Mouse (Mus musculus): ENCODE measurements around the gene Gpr62. TPM values are rescaled to one million over a fixed set of nuclear protein-coding genes. Genes with fewer than 3 reads are reported as not detected.

Gene Gpr62
- polyA plus RNA-seq, 1 experiment from 2014 or later, result 1.4 TPM

DNA sequence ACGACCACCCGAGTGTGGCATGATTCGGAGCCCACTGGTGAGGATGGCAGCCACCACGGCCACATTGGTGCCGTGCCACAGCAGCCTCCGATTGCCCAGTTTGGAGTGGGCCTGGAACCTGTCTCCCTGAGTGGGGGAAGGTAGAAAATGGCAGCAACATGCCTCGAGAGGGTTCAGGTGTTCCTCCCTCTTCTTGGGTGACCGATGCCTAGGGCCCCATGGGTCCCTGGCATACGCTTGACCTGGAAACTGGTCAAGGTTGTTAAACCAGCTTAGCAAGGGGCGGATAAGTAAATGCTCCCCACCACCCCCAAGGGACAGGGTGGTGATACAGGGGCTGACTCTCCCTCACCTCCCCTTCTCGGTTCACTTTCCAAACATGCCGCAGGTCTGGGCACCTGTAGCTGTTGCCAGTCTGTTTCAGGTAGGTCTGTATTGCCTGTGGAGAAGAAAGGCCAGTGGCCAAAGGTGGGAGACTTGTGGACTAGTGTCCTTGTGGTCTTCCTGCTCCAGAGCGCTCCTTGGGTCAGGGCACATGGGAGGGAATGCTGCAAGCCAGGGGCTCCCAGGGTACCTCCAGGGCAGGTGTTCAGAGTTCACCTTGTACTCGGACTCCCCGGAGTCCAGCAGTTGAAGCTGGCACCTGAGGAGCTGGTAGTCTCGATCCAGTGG, 7.5 kb upstream of the Gpr62 start:
- Histone ChIP-seq H3K9ac (no peak overlapping the region), H3K36me3 (no peaks in the 10 kb centered on the region), H3K4me2 (no peak overlapping the region), H3K27ac (replicated peaks) (no peak overlapping the region), H3K9me3 (no peaks in the 10 kb centered on the region), H3K4me1 (replicated peaks) (peaks cover 19% of the 10 kb centered on the region), H3K27me3 (no peaks in the 10 kb centered on the region), H3K4me3 (no peak overlapping the region)
- no peak for ATAC-seq (ENCODE audit: low FRiP score, low read depth)
- WGBS, result 93% methylated on average over 16 of the region's 16 CpGs

DNA sequence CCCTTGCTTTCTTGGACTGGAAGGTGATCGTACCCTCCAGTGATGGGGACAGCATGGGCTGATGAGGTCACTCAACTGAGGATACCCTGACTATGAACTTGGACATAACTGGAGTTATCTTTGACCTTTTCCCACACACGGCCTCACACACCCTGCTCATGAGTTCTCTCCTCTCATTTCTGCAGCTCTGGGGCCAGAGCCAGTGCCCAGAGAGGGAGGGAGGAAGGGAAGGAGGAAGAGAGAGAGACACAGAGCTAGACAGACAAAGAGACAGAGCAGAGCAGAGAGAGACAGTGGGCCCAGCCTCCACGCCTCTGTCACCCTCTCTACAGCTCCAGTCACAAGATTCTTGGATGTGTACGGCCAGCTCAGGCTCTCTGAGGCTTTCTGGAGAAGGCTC, 6.6 kb upstream of the Gpr62 start:
- Histone ChIP-seq H3K27ac (replicated peaks) (no peak overlapping the region), H3K4me2 (no peak overlapping the region), H3K9ac (no peak overlapping the region), H3K27me3 (no peaks in the 10 kb centered on the region), H3K4me1 (replicated peaks) (peaks cover 13% of the 10 kb centered on the region), H3K9me3 (no peaks in the 10 kb centered on the region), H3K36me3 (no peaks in the 10 kb centered on the region), H3K4me3 (no peak overlapping the region)
- 75% methylated on average over 4 of the region's 4 CpGs for WGBS
- no peak for ATAC-seq (ENCODE audit: low FRiP score, low read depth)

DNA sequence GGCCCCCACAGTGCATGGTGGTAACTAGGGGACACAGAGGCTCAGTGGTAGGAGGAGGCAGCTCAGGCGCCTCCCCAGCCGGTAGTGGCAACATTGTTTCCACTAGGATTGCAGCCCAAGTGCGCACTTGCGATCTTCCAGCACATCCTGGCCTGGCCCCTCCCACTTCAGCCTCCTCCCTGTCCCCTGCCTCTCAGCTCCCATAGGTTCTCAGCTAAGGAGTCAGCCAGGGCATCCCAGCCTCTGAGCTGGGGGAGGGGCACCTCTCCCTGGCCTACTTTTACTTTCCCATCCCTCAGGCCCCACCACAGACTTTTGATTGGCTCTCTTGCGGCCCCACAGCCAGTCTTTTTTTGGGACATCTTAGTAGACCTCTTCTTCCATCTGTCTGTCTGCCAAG, 6.2 kb upstream of the Gpr62 start:
- H3K9ac ChIP-seq, result no peak overlapping the region
- 16% methylated on average over 5 of the region's 5 CpGs for WGBS

DNA sequence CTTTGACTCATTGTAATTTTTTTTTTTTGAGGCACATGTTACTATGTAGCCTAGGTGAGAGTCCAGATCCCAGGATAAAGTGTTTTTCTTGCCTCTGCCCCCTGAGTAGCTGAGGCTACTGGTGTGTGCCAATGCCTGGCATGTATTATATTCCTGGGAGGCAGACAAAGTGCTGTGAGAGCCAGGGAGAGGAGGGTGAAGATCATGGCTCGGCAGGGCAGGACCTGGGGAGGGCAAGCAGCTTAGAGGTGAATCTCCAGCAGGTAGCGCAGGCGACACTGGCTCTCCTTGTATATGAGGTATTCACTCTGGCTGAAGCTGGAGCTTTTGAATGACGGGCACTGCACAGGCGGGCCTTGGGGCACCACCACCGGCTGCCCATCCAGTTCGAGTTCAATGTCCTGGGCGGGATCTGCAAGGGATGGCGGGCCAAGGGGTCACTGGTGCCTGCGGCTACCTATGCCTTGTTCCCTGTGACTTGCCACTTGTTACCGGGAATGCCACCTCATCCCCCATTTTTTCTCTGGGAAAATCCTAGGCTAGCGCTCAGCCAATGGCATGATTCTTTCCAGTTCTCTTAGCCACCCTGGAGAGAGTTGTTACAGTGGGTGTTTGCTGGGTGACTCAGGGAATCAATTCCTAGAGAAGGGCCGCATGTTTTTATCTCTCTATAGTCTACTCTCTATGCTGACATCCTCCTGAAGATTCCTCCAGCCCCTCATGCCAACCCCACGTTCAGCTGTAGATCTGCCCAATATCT, 5.4 kb upstream of the Gpr62 start:
- H3K27me3 ChIP-seq, result no peaks in the 10 kb centered on the region
- no peak overlapping the region for H3K4me2 ChIP-seq
- no peak for ATAC-seq (ENCODE audit: low FRiP score, low read depth)
- no peak overlapping the region for H3K4me3 ChIP-seq
- WGBS, result 65% methylated on average over 14 of the region's 14 CpGs
- peaks cover 9% of the 10 kb centered on the region for H3K4me1 ChIP-seq (replicated peaks)
- H3K9me3 ChIP-seq, result no peaks in the 10 kb centered on the region
- no peak overlapping the region for H3K9ac ChIP-seq
- H3K36me3 ChIP-seq, result no peaks in the 10 kb centered on the region
- H3K27ac ChIP-seq (replicated peaks), result no peak overlapping the region

More for the DNA sequence above, 6.2 kb upstream of the Gpr62 start:
- peaks cover 13% of the 10 kb centered on the region for H3K4me1 ChIP-seq (replicated peaks)
- no peaks in the 10 kb centered on the region for H3K9me3 ChIP-seq
- H3K27ac ChIP-seq (replicated peaks), result no peak overlapping the region
- no peak for ATAC-seq (ENCODE audit: low FRiP score, low read depth)
- no peaks in the 10 kb centered on the region for H3K27me3 ChIP-seq
- no peak overlapping the region for H3K4me3 ChIP-seq
- no peaks in the 10 kb centered on the region for H3K36me3 ChIP-seq
- H3K4me2 ChIP-seq, result no peak overlapping the region

DNA sequence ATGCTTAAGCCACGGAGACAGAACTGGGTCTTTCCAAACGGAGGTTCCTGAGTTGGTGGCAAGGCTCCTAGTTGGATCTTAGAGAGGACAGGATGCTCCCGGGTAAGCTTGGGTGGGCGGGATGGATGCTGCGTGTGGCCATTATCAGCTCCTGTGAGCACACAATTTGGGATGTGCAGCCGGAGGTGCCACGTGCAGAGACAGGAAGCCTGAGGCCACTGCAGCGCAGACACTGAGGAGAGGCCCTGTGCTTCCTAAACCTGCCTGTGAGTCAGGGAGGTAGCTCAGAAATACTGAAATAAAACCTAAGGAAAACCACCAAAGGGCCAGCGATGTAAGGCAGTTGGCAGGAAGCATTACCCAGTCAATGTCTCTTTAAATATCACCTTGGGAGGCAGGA, 4.0 kb upstream of the Gpr62 start:
- no peaks in the 10 kb centered on the region for H3K9me3 ChIP-seq
- H3K4me3 ChIP-seq, result no peak overlapping the region
- H3K27me3 ChIP-seq, result no peaks in the 10 kb centered on the region
- H3K4me1 ChIP-seq (replicated peaks), result peaks cover 20% of the 10 kb centered on the region
- H3K27ac ChIP-seq (replicated peaks), result no peak overlapping the region
- ATAC-seq (ENCODE audit: low FRiP score, low read depth), result no peak
- H3K4me2 ChIP-seq, result no peak overlapping the region
- H3K9ac ChIP-seq, result no peak overlapping the region
- no peaks in the 10 kb centered on the region for H3K36me3 ChIP-seq
- 73% methylated on average over 9 of the region's 9 CpGs for WGBS

DNA sequence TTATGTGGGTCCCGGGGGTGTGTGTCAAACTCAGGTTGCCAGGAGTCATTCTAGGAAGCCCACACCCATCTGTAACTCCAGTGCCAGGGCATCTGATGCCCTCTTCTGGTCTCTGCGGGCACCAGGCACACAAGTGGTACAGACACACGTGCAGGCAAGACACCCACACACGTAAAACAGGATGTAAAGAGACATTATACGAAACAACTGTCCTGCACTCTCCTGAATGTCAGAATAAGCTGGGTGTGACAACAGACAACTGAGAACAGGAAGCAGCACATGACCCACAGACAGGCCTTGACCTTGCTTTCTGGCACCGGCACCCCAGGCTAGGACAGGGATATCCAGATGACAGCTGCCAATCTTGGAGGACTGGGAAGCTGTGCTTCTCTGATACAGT, 3.6 kb upstream of the Gpr62 start:
- Histone ChIP-seq H3K27me3 (no peaks in the 10 kb centered on the region), H3K4me2 (no peak overlapping the region), H3K27ac (replicated peaks) (no peak overlapping the region), H3K4me1 (replicated peaks) (peaks cover 23% of the 10 kb centered on the region), H3K36me3 (no peaks in the 10 kb centered on the region), H3K4me3 (no peak overlapping the region), H3K9me3 (no peaks in the 10 kb centered on the region), H3K9ac (no peak overlapping the region)
- WGBS, result 73% methylated on average over 6 of the region's 6 CpGs
- ATAC-seq (ENCODE audit: low FRiP score, low read depth), result no peak

DNA sequence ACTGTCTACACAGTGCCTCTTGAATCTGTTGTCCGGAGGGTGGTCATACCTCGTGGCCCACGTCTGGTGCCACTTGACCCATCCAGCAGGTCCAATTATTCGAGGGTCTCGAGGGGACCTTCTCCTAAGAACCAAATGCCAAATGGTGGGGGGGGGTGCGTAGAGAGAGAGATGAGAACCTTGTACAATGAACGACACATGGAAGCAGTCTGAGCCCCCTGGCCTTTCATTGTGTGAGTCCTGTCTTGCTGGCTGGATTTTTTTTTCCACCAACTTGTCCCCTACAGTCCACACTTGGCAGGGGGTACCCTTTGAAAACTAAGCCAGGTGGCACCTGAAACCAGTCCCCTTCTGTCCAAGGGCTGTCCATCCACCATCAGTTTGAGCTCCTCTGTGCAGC, 2.0 kb upstream of the Gpr62 start:
- H3K4me3 ChIP-seq, result no peak overlapping the region
- peaks cover 22% of the 10 kb centered on the region for H3K4me1 ChIP-seq (replicated peaks)
- H3K36me3 ChIP-seq, result peaks cover 8% of the 10 kb centered on the region; the same call in 1 of the 2 replicates
- H3K4me2 ChIP-seq, result no peak overlapping the region
- H3K27ac ChIP-seq (replicated peaks), result no peak overlapping the region
- H3K9me3 ChIP-seq, result no peaks in the 10 kb centered on the region
- WGBS, result 89% methylated on average over 7 of the region's 7 CpGs
- no peaks in the 10 kb centered on the region for H3K27me3 ChIP-seq
- ATAC-seq (ENCODE audit: low FRiP score, low read depth), result no peak
- no peak overlapping the region for H3K9ac ChIP-seq

DNA sequence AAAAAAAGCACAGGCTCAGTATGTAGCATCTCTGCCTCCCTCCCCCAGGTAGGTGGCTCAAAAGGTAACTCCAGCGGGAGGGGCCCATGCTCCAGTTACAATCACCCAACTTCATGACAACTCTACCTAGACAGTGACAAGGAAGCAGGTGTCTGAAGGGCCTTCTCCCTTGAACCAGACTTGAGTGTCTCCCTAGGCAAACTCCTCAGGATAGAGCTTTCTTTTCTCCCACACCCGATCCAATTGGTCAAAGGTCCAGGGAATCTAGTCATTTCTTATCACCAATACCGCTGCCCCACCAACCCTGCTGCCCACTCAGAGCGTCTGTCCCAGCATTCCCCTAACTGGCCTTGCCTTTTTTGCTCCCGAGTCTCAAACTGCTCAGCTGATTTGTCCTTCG, 983 bp upstream of the Gpr62 start:
- peaks cover 22% of the 10 kb centered on the region for H3K4me1 ChIP-seq (replicated peaks)
- H3K9ac ChIP-seq, result no peak overlapping the region
- no peaks in the 10 kb centered on the region for H3K9me3 ChIP-seq
- H3K36me3 ChIP-seq, result peaks cover 17% of the 10 kb centered on the region
- H3K4me2 ChIP-seq, result no peak overlapping the region
- no peaks in the 10 kb centered on the region for H3K27me3 ChIP-seq
- ATAC-seq (ENCODE audit: low FRiP score, low read depth), result no peak
- no peak overlapping the region for H3K4me3 ChIP-seq
- WGBS, result 88% methylated on average over 6 of the region's 6 CpGs
- no peak overlapping the region for H3K27ac ChIP-seq (replicated peaks)

DNA sequence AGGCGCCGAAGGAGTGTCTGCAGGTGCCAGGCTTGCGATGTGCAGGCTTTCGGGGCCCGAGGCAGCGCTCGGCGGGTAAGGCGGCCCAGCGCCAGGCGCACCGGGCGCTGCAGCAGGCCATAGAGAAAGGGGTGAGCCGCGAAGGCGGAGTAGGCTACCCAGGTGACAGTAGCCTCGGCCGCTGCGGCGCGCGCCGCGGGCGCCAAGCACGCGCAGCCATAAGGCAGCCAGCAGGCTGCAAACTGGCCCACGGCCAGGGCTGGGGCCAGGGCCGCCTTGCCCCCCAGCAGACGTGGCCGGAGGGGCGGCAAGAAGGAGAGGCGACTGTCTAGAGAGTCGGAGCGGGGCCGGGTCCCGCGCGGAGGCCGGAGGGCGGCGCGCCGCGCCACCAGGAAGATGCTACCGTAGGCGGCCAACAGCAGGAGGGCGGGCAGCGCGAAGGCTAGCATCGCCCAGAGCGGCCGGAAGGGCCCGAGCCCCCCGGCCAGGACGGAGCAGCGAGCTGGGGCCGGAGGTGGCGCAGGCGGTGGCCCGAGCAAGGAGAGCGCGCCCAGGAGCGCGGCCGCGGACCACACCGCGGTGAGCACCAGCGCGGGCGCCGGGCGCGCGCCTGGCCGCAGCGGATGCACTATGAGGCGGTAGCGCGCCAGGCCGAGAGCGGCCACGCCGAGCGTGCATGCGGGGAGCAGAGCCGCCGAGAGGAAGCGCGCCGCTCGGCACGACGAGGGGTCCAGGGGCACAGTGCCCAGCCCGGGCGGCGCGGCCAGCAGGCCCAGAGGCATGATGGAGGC, 792 bp downstream of the Gpr62 start:
- Histone ChIP-seq H3K9ac (peak overlapping the region; percentile 73), H3K9me3 (no peaks in the 10 kb centered on the region), H3K27me3 (no peaks in the 10 kb centered on the region), H3K4me2 (peak overlapping the region; percentile 91), H3K4me3 (peak overlapping the region; percentile 49), H3K36me3 (peaks cover 28% of the 10 kb centered on the region), H3K4me1 (replicated peaks) (peaks cover 23% of the 10 kb centered on the region), H3K27ac (replicated peaks) (peak overlapping the region; percentile 90)
- peak; percentile 78 for ATAC-seq (ENCODE audit: low FRiP score, low read depth)
- WGBS, result 2% methylated on average over 86 of the region's 99 CpGs

DNA sequence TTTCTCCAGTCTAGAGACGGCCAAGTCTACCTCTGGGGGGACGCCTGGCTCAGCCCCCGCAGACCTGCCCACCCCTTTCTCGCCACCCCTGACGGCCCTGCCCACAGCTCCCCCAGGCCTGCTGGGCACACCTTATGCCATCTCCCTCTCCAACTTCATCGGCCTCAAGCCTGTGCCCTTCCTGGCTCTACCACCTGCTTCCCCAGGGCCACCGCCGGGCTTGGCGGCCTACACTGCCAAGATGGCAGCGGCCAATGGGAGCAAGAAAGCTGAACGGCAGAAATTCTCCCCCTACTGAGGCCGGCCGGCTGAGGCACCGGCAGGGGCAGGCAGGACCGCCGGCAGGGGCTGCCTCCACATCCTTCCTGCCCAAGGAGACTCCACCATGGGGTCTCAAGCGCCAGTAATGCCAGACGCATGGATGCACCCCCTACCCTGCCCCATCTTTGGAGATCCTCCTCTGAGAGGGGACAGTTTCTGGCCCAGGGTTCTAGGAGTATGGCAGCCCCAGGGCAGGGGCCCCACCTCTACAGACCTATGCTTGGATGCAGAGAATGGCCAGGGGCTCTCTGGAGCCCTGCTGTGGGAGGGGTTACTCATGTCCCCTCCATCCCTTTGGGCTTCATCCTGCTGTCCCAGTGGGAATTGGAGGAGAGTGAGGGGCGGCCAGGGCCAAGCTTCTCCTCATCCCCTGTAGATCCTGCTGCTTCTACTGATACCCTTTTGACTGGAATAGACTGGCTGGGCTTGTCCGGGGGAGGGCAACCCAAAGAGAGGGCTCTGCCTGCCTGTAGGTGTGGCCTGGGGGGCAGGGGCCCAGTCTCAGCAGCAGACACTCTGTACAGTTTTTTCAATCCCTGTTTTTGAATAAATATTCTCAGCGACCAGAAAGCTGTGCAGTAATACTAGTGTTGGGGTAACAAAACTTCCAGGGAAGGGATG, 2.3 kb downstream of the Gpr62 start:
- Histone ChIP-seq H3K4me2 (no peak overlapping the region), H3K27me3 (no peaks in the 10 kb centered on the region), H3K9ac (no peak overlapping the region), H3K27ac (replicated peaks) (no peak overlapping the region), H3K4me1 (replicated peaks) (peaks cover 36% of the 10 kb centered on the region), H3K9me3 (no peaks in the 10 kb centered on the region), H3K36me3 (peaks cover 28% of the 10 kb centered on the region), H3K4me3 (no peak overlapping the region)
- WGBS, result 75% methylated on average over 21 of the region's 21 CpGs
- ATAC-seq (ENCODE audit: low FRiP score, low read depth), result no peak

DNA sequence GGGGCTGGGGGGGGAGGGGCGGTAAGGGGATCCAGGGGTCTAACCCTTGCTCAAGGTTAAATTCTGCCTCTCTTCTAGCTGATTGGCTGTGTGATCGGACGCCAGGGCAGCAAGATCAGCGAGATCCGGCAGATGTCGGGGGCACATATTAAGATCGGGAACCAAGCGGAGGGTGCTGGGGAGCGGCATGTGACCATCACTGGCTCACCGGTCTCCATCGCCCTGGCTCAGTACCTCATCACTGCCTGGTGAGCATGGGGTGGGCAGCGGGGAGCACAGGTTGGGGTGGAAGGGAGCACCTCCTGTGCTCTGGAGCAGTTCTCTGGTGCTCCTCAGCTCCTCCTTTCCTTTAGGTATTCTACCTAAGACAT, 3.3 kb downstream of the Gpr62 start:
- WGBS, result 86% methylated on average over 12 of the region's 12 CpGs
- peaks cover 28% of the 10 kb centered on the region for H3K36me3 ChIP-seq

More for the DNA sequence above, 3.3 kb downstream of the Gpr62 start:
- H3K4me2 ChIP-seq, result no peak overlapping the region
- H3K9ac ChIP-seq, result no peak overlapping the region
- no peak overlapping the region for H3K27ac ChIP-seq (replicated peaks)
- H3K27me3 ChIP-seq, result no peaks in the 10 kb centered on the region
- no peak overlapping the region for H3K4me3 ChIP-seq
- ATAC-seq (ENCODE audit: low FRiP score, low read depth), result no peak
- no peaks in the 10 kb centered on the region for H3K9me3 ChIP-seq
- peaks cover 45% of the 10 kb centered on the region for H3K4me1 ChIP-seq (replicated peaks)

Data from hindbrain, embryonic 15.5 days (tissue).